Mouse (Mus musculus) lung, postnatal 25 days (tissue): ENCODE measurements at regions not wholly inside any gene's neighbourhood (a gene's known extent, or its start where the extent isn't known, plus 50 kb on each side); places are given as distances from the start of the nearest gene placed in this dataset.

ENCODE experiments used
- DNase-seq: peaks from one replicate; pipeline ENCODE4 v3.0.0; 2022; ENCODE audit warnings: low spot score

GRCm38 (mm10) chr1:167905424-167905823 is 216.4 kb downstream of the Lmx1a start:
- no peak for DNase-seq

- no peak for DNase-seq
Observed at GRCm38 (mm10) chr1:167912074-167912473, 223.0 kb downstream of the Lmx1a start.

GRCm38 (mm10) chr1:167914982-167915561 is 226.0 kb downstream of the Lmx1a start:
- DNase-seq: peak; percentile 46

GRCm38 (mm10) chr1:167915578-167916275 is 226.7 kb downstream of the Lmx1a start:
- no peak for DNase-seq

- DNase-seq: no peak
Observed at GRCm38 (mm10) chr1:167922917-167923316, 233.9 kb downstream of the Lmx1a start.

- DNase-seq: no peak
Observed at GRCm38 (mm10) chr1:167928060-167928467, 239.0 kb downstream of the Lmx1a start.

GRCm38 (mm10) chr1:167929729-167930341 is 240.8 kb downstream of the Lmx1a start:
- peak; percentile 14 for DNase-seq

- peak; percentile 28 for DNase-seq
Observed at GRCm38 (mm10) chr1:167932088-167932487, 243.1 kb downstream of the Lmx1a start.

GRCm38 (mm10) chr1:167936726-167937125 is 247.7 kb downstream of the Lmx1a start:
- DNase-seq: no peak

GRCm38 (mm10) chr1:167938176-167938575 is 249.1 kb downstream of the Lmx1a start:
- no peak for DNase-seq

GRCm38 (mm10) chr1:167942037-167942470 is 253.0 kb downstream of the Lmx1a start:
- DNase-seq: peak; percentile 28

- DNase-seq: no peak
Observed at GRCm38 (mm10) chr1:167943121-167943520, 254.1 kb downstream of the Lmx1a start.

- DNase-seq: no peak
Observed at GRCm38 (mm10) chr1:167945615-167946252, 256.7 kb downstream of the Lmx1a start.

- peak; percentile 41 for DNase-seq
Observed at GRCm38 (mm10) chr1:167947866-167948265, 258.8 kb downstream of the Lmx1a start.

GRCm38 (mm10) chr1:167951717-167952116 is 262.7 kb downstream of the Lmx1a start:
- DNase-seq: no peak

- peak; percentile 70 for DNase-seq
Observed at GRCm38 (mm10) chr1:167958531-167958930, 269.5 kb downstream of the Lmx1a start.

- peak; percentile 51 for DNase-seq
Observed at GRCm38 (mm10) chr1:167969545-167969944, 280.5 kb downstream of the Lmx1a start.

GRCm38 (mm10) chr1:167969985-167970384 is 280.9 kb downstream of the Lmx1a start:
- DNase-seq: no peak

GRCm38 (mm10) chr1:167976708-167977107 is 287.7 kb downstream of the Lmx1a start:
- DNase-seq: no peak

- DNase-seq: peak; percentile 2
Observed at GRCm38 (mm10) chr1:167979187-167979586, 290.1 kb downstream of the Lmx1a start.

- no peak for DNase-seq
Observed at GRCm38 (mm10) chr1:167979588-167979987, 290.6 kb downstream of the Lmx1a start.

- no peak for DNase-seq
Observed at GRCm38 (mm10) chr1:167981292-167981691, 292.3 kb downstream of the Lmx1a start.

- DNase-seq: no peak
Observed at GRCm38 (mm10) chr1:168007456-168007855, 318.4 kb downstream of the Lmx1a start.
